In the genomic region with DNA sequence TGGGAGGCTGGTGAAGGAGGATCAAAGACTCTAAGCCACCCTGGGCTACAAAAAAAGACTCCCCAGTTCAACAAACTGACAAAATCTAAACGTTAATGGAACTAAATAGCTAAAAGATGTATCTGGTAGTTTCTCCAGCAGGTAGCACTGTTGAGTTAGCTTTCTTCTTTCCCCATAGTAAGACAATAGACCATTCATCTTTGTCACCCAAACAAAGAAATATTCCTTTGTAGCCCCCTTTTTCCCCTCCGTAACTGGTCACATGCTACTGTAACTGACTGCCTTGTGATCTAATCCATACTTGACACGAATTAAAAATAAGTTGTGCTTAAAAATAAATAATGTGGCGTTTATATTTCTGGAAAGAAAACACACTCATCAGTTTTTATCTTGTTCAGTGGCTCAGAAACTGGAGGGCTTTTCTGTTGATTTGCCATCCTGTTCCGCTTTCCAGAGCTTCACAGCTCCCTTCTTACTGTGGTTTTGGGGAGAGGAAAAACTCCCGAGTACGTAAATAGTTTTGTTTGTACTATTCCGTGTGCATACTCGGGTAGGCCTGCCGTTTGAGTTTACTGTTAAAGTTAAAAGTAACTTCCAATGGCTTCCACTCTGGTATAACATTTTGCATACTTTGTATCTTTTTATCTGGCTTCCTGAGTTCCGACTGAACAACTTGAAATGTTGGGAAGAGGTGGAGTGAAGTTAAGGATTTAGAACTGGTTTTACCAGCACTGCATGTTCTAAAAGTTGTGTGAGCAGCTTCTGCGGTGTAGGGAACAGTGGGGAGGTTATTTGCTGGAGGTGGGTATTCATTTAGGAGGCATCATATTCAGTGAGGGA, we compare ENCODE assay signal across 8 mouse cellular contexts. TPM values are rescaled to one million over a fixed set of nuclear protein-coding genes. Genes with fewer than 3 reads are reported as not detected.
DNase-seq lines count a peak whose midpoint lies in the region; ATAC-seq and TF ChIP-seq lines count a peak whose summit lies in the region.

No protein-coding gene starts in this region.

- H3K4me2 ChIP-seq in heart, embryonic 12.5 days: peak overlapping the region; percentile 86
- peak overlapping the region; percentile 96 for H3K4me2 ChIP-seq in liver, embryonic 12.5 days
- H3K4me2 ChIP-seq in neural tube, embryonic 13.5 days: peak overlapping the region; percentile 70

- 28% methylated on average over 12 of the region's 12 CpGs for WGBS in heart, embryonic 12.5 days
- WGBS in liver, embryonic 12.5 days (ENCODE audit: insufficient replicate concordance): 18% methylated on average over 12 of the region's 12 CpGs
- WGBS in neural tube, embryonic 13.5 days: 25% methylated on average over 12 of the region's 12 CpGs

- H3K9ac ChIP-seq in heart, embryonic 12.5 days: peak overlapping the region; percentile 92
- H3K9ac ChIP-seq in liver, embryonic 12.5 days: no peak overlapping the region
- peak overlapping the region; percentile 89 for H3K9ac ChIP-seq in neural tube, embryonic 13.5 days

- H3K36me3 ChIP-seq in heart, embryonic 12.5 days: peaks cover 20% of the 10 kb centered on the region
- H3K36me3 ChIP-seq in liver, embryonic 12.5 days: peaks cover 29% of the 10 kb centered on the region
- H3K36me3 ChIP-seq in neural tube, embryonic 13.5 days: peaks cover 12% of the 10 kb centered on the region; the same call in 1 of the 2 replicates

- H3K27ac ChIP-seq in heart, embryonic 12.5 days (ENCODE audit: poor library complexity, severe bottlenecking): no peak overlapping the region
- H3K27ac ChIP-seq in liver, embryonic 12.5 days: peak overlapping the region; percentile 11; the same call in 1 of the 2 replicates
- peak overlapping the region; percentile 91 for H3K27ac ChIP-seq in neural tube, embryonic 13.5 days (replicated peaks)

- peaks cover 35% of the 10 kb centered on the region for H3K4me1 ChIP-seq in heart, embryonic 12.5 days (replicated peaks)
- H3K4me1 ChIP-seq in liver, embryonic 12.5 days: peaks cover 47% of the 10 kb centered on the region
- peaks cover 41% of the 10 kb centered on the region for H3K4me1 ChIP-seq in neural tube, embryonic 13.5 days (replicated peaks)

- DNase-seq in layer of hippocampus, adult 11-12 months (ENCODE audit: low spot score): peak; percentile 68
- no peak for DNase-seq in layer of hippocampus, adult 9-11 months
- DNase-seq in brain, embryonic 14.5 days (ENCODE audit: low read depth): peak; percentile 90
- no peak for DNase-seq in right cerebral cortex, postnatal 36 days (ENCODE audit: low spot score in 2 of 2)
- no peak for DNase-seq in spleen, postnatal 36 days (ENCODE audit: low spot score in 2 of 2)

- ATAC-seq in heart, embryonic 12.5 days (ENCODE audit: insufficient number of reproducible peaks, low FRiP score): no peak
- no peak for ATAC-seq in liver, embryonic 12.5 days
- no peak for ATAC-seq in neural tube, embryonic 13.5 days (ENCODE audit: low read depth)

- H3K4me3 ChIP-seq in heart, embryonic 12.5 days: peak overlapping the region; percentile 96; the same call in 1 of the 2 replicates
- H3K4me3 ChIP-seq in liver, embryonic 12.5 days: peak overlapping the region; percentile 73; the same call in 1 of the 2 replicates
- peak overlapping the region; percentile 85 for H3K4me3 ChIP-seq in neural tube, embryonic 13.5 days

- H3K9me3 ChIP-seq in heart, embryonic 12.5 days (replicated peaks): no peaks in the 10 kb centered on the region
- no peaks in the 10 kb centered on the region for H3K9me3 ChIP-seq in liver, embryonic 12.5 days (replicated peaks)
- H3K9me3 ChIP-seq in neural tube, embryonic 13.5 days: no peaks in the 10 kb centered on the region

- no peaks in the 10 kb centered on the region for H3K27me3 ChIP-seq in heart, embryonic 12.5 days (replicated peaks)
- H3K27me3 ChIP-seq in liver, embryonic 12.5 days (replicated peaks): peaks cover 19% of the 10 kb centered on the region
- no peaks in the 10 kb centered on the region for H3K27me3 ChIP-seq in neural tube, embryonic 13.5 days

- TF ChIP-seq POLR2A in brain, embryonic 14.5 days (IDR thresholded peaks at IDR 0.05; ENCODE audit: borderline replicate concordance, extremely low read depth, insufficient read depth, insufficient read length, poor library complexity, severe bottlenecking): no peak

- no peak for TF ChIP-seq CTCF in brain, embryonic 14.5 days (IDR thresholded peaks at IDR 0.05; ENCODE audit: borderline replicate concordance, extremely low read depth, insufficient read depth, insufficient read length)

RNA-seq across cellular contexts. Expression of gene Sort1, which starts 1.3 kb away (rescaled TPM):
- polyA plus RNA-seq in brain, embryonic 14.5 days (2012; rRNA removed): 74.2 and 79.2 TPM in 2 replicates
- 31.9 and 32.4 TPM in 2 replicates for polyA plus RNA-seq in heart, embryonic 12.5 days (2016; fragmentation: Nextera tagmentation; extraction: Ambion mirVana)
- polyA plus RNA-seq in liver, embryonic 12.5 days (2016; fragmentation: Nextera tagmentation; extraction: Ambion mirVana): 6.5 and 6.9 TPM in 2 replicates
- 19.4 and 20.4 TPM in 2 replicates for polyA plus RNA-seq in neural tube, embryonic 13.5 days (2015; fragmentation: Nextera tagmentation; extraction: Ambion mirVana)

RNA-seq across cellular contexts. Expression of gene Psma5, which starts 25.9 kb away (rescaled TPM):
- polyA plus RNA-seq in brain, embryonic 14.5 days (2012; rRNA removed): 135 and 166 TPM in 2 replicates
- polyA plus RNA-seq in heart, embryonic 12.5 days (2016; fragmentation: Nextera tagmentation; extraction: Ambion mirVana): 193 and 194 TPM in 2 replicates
- 213 and 222 TPM in 2 replicates for polyA plus RNA-seq in liver, embryonic 12.5 days (2016; fragmentation: Nextera tagmentation; extraction: Ambion mirVana)
- polyA plus RNA-seq in neural tube, embryonic 13.5 days (2015; fragmentation: Nextera tagmentation; extraction: Ambion mirVana): 242 and 259 TPM in 2 replicates

RNA-seq across cellular contexts. Expression of gene Sypl2, which starts 56.2 kb away (rescaled TPM):
- 1.0 and 2.8 TPM in 2 replicates for polyA plus RNA-seq in brain, embryonic 14.5 days (2012; rRNA removed)
- polyA plus RNA-seq in heart, embryonic 12.5 days (2016; fragmentation: Nextera tagmentation; extraction: Ambion mirVana): 3.2 and 3.3 TPM in 2 replicates
- polyA plus RNA-seq in liver, embryonic 12.5 days (2016; fragmentation: Nextera tagmentation; extraction: Ambion mirVana): 0.12 and 0.14 TPM in 2 replicates
- polyA plus RNA-seq in neural tube, embryonic 13.5 days (2015; fragmentation: Nextera tagmentation; extraction: Ambion mirVana): 0.14 and 0.71 TPM in 2 replicates

Comparison
In these comparisons a context has a peak if more than half of its experiments do, and no peak if none do; other contexts are left out.
1. DNase-seq: peak in layer of hippocampus, adult 11-12 months (single experiment) and brain, embryonic 14.5 days (single experiment); none in layer of hippocampus, adult 9-11 months (single experiment), right cerebral cortex, postnatal 36 days (0 of 2) and spleen, postnatal 36 days (0 of 2).
2. Peak in every context shown above with its lines, with median percentiles within 50 percentile points of each other: H3K4me2 ChIP-seq and H3K4me3 ChIP-seq.